Mouse (Mus musculus): ENCODE data around the gene Hdgfl2.

DNA sequence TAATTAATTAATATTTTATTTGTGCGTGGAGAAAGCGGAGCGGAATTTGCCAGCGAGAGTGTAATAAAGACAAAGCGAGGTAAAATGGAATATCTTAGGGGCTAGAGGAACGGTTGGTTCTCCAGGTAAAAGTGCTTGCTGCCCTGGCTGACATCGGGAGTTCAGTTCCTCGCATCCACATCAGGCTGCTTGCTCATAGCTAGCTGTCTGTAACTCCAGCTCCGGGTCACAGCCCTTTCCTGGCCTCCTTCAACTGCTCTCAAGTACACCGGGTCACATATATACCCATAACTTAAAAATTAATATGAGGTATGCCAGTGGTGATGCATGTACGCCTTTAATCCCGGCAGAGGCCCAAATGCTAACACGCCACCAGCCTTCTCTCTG lies 42.5 kb upstream of the Hdgfl2 start:
- no peak for TF ChIP-seq CTCF (IDR thresholded peaks at IDR 0.05; ENCODE audit: low read depth)
- no peak for TF ChIP-seq EP300 (optimal IDR thresholded peaks at IDR 0.05)

Measured in stomach, postnatal 0 days (tissue).